Mouse (Mus musculus) lung, embryonic 16.5 days (tissue): Measurements from ENCODE around the gene Ppfia2. TPM values are rescaled to one million over a fixed set of nuclear protein-coding genes. Genes with fewer than 3 reads are reported as not detected.
A peak's percentile ranks its signal among the peaks of the same experiment; 100 is the strongest.

Source experiments
- ATAC-seq: fragments of 200-750 bp; cut with Nextera tagmentation; 2 replicates; pipeline ENCODE4 v1.8.0; 2017; ENCODE audit warnings: low read depth, mild to moderate bottlenecking, moderate library complexity
- H3K27ac ChIP-seq: fragments of 300-500 bp; sonication (generic); 2 replicates; pipeline ENCODE4 v1.5.1; 2014; ENCODE audit warnings: mild to moderate bottlenecking, control low read depth, low read length
- H3K27me3 ChIP-seq: fragments of 300-500 bp; sonication (generic); 2 replicates; pipeline ENCODE4 v1.6.1; 2014; ENCODE audit warnings: low read depth, low read length, mixed read lengths; ENCODE audit not compliant: control insufficient read depth, insufficient read depth
- H3K36me3 ChIP-seq: fragments of 300-500 bp; sonication (generic); 2 replicates; pipeline ENCODE4 v1.6.1; 2014; ENCODE audit warnings: low read length; ENCODE audit not compliant: control insufficient read depth, insufficient read depth
- H3K4me1 ChIP-seq: fragments of 300-500 bp; sonication (generic); replicated peaks from 2 replicates; pipeline ENCODE4 v1.6.1; 2014; ENCODE audit warnings: low read length, mixed read lengths; ENCODE audit not compliant: control insufficient read depth, insufficient read depth
- H3K4me2 ChIP-seq: fragments of 300-500 bp; sonication (generic); 2 replicates; pipeline ENCODE4 v1.6.1; 2014; ENCODE audit warnings: low read depth, low read length, control low read depth
- H3K4me3 ChIP-seq: fragments of 300-500 bp; sonication (generic); 2 replicates; pipeline ENCODE4 v1.5.1; 2014; ENCODE audit warnings: mild to moderate bottlenecking, low read length, control low read depth
- H3K9ac ChIP-seq: fragments of 300-500 bp; sonication (generic); 2 replicates; pipeline ENCODE4 v1.6.1; 2014; ENCODE audit warnings: low read length, control low read depth
- H3K9me3 ChIP-seq: fragments of 300-500 bp; sonication (generic); 2 replicates; pipeline ENCODE4 v1.6.1; 2016; ENCODE audit warnings: low read length; ENCODE audit not compliant: control insufficient read depth
- WGBS: fragments of 180-500 bp; shearing (Covaris S2); extraction: QIAGEN DNeasy Blood & Tissue Kit; methylation state at CpG from one replicate; pipeline ENCODE4 v1.1.7; 2014; 5-methylcytosine and 5-hydroxymethylcytosine counted together
- polyA plus RNA-seq: library from polyadenylated mRNA; unstranded; fragments of >200 nt; fragmentation: Nextera tagmentation; extraction: Ambion mirVana; gene quantifications from 2 replicates; pipeline ENCODE4 v1.2.1, GENCODE M21; 2015

The Ppfia2 gene
- 0.35 and 0.52 TPM in 2 replicates for polyA plus RNA-seq

- Histone ChIP-seq H3K27ac (no peak within 1 kb of the TSS), H3K4me3 (peak within 1 kb of the TSS; percentile 53), H3K4me1 (peaks cover 10% of the 10 kb centered on the region; the same call in 1 of the 2 replicates), H3K4me2 (peak within 1 kb of the TSS; percentile 73), H3K36me3 (no peaks in the 10 kb centered on the region), H3K9me3 (no peaks in the 10 kb centered on the region), H3K9ac (peak within 1 kb of the TSS; percentile 36; the same call in 1 of the 2 replicates), H3K27me3 (peaks cover 5% of the 10 kb centered on the region; the same call in 1 of the 2 replicates)
- under 1% methylated on average over 30 of the region's 30 CpGs for whole genome bisulfite sequencing
- ATAC-seq, result peak; percentile 67
Measured at GRCm38 (mm10) chr10:106469855-106470532, at the start of gene Ppfia2. Gene Ppfia2, plus strand, starts transcription at chr10:106470339.

GRCm38 (mm10) chr10:106468956-106469721 is 1.0 kb upstream of the Ppfia2 start:
- Histone ChIP-seq H3K36me3 (no peaks in the 10 kb centered on the region), H3K9ac (no peak overlapping the region), H3K4me3 (peak overlapping the region; percentile 53), H3K4me2 (peak overlapping the region; percentile 73), H3K4me1 (peaks cover 10% of the 10 kb centered on the region; the same call in 1 of the 2 replicates), H3K27ac (no peak overlapping the region), H3K9me3 (no peaks in the 10 kb centered on the region), H3K27me3 (peaks cover 5% of the 10 kb centered on the region; the same call in 1 of the 2 replicates)
- WGBS, result 4% methylated on average over 19 of the region's 19 CpGs
- peak; percentile 38; the same call in 1 of the 2 replicates for ATAC-seq

- Histone ChIP-seq H3K4me3 (peak overlapping the region; percentile 53), H3K9me3 (no peaks in the 10 kb centered on the region), H3K27me3 (peaks cover 5% of the 10 kb centered on the region; the same call in 1 of the 2 replicates), H3K4me2 (peak overlapping the region; percentile 73), H3K9ac (peak overlapping the region; percentile 36; the same call in 1 of the 2 replicates), H3K4me1 (peaks cover 10% of the 10 kb centered on the region; the same call in 1 of the 2 replicates), H3K27ac (no peak overlapping the region), H3K36me3 (no peaks in the 10 kb centered on the region)
- no peak for ATAC-seq
- 9% methylated on average over 17 of the region's 18 CpGs for WGBS
Measured at GRCm38 (mm10) chr10:106470533-106471205, 530 bp downstream of the Ppfia2 start.

GRCm38 (mm10) chr10:106509281-106510165 is 39.4 kb downstream of the Ppfia2 start:
- H3K9me3 ChIP-seq, result no peaks in the 10 kb centered on the region
- H3K9ac ChIP-seq, result no peak overlapping the region
- ATAC-seq, result no peak
- no peak overlapping the region for H3K27ac ChIP-seq
- no peaks in the 10 kb centered on the region for H3K4me1 ChIP-seq
- H3K36me3 ChIP-seq, result no peaks in the 10 kb centered on the region
- no peak overlapping the region for H3K4me3 ChIP-seq
- WGBS, result 72% methylated on average over 6 of the region's 6 CpGs
- no peak overlapping the region for H3K4me2 ChIP-seq
- no peaks in the 10 kb centered on the region for H3K27me3 ChIP-seq

DNA sequence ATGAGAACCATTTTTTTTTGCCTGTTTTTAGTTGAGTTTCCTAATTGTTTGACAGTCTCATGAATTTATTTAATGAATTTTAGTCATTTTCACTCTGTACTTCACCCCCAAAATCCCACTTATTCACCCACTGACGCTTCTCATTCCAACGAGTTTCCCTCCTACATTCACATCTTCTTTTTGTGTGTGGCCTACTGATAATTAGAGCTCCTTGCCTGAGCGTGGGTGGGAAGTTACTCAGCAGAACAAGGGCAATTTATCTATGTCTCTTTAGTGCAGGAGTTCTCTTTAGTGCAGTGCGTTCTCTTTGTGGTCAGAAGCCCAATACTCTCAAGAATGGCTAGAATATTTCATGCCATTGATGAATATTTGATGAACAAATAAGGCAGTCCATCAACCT is 95.9 kb downstream of the Ppfia2 start:
- Histone ChIP-seq H3K36me3 (no peaks in the 10 kb centered on the region), H3K4me3 (no peak overlapping the region)
- ATAC-seq, result no peak

GRCm38 (mm10) chr10:106585026-106585425 is 114.9 kb downstream of the Ppfia2 start:
- no peaks in the 10 kb centered on the region for H3K27me3 ChIP-seq
- no peak overlapping the region for H3K27ac ChIP-seq
- no peak overlapping the region for H3K4me3 ChIP-seq
- H3K9ac ChIP-seq, result no peak overlapping the region
- no peaks in the 10 kb centered on the region; the same call in 1 of the 2 replicates for H3K4me1 ChIP-seq
- no peaks in the 10 kb centered on the region for H3K36me3 ChIP-seq
- no peak for ATAC-seq
- H3K4me2 ChIP-seq, result no peak overlapping the region
- 55% methylated on average over 4 of the region's 4 CpGs for whole genome bisulfite sequencing
- H3K9me3 ChIP-seq, result no peaks in the 10 kb centered on the region

More for the DNA sequence above, 95.9 kb downstream of the Ppfia2 start:
- no peaks in the 10 kb centered on the region; the same call in 1 of the 2 replicates for H3K27me3 ChIP-seq
- no peak overlapping the region for H3K4me2 ChIP-seq
- WGBS, result 43% methylated on average over 4 of the region's 4 CpGs
- no peaks in the 10 kb centered on the region for H3K9me3 ChIP-seq
- H3K4me1 ChIP-seq, result no peaks in the 10 kb centered on the region
- no peak overlapping the region for H3K27ac ChIP-seq
- H3K9ac ChIP-seq, result no peak overlapping the region

DNA sequence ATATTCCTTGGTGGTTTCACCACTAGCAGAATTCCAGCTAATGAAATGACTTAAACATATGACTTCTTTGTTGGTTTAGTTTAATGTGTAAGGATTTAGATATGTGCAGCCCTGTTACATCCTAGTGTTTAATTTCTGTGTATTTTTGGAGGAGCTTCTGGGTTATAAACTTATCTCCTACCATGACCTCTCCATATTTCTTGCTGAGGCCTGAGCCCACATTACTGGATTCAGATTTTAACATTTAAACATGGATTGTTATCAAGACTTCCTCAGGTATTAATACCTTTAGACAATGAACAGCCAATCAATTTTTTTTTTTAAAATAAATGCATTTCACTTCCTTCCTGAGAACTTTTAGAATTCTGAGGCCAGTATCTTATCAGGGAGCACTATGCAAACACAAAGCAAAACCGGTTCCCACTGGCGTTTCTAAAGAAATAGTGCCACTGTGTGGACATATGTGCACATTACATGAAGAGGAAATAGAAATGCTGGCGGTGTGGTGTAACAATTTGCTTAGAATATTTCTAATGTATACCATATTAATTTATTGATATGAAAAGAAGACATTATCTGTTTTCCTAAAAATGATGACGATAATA is 115.4 kb downstream of the Ppfia2 start:
- ATAC-seq, result no peak; the same call in 1 of the 2 replicates
- H3K36me3 ChIP-seq, result no peaks in the 10 kb centered on the region
- no peak overlapping the region for H3K27ac ChIP-seq
- H3K27me3 ChIP-seq, result no peaks in the 10 kb centered on the region
- no peaks in the 10 kb centered on the region for H3K9me3 ChIP-seq
- no peak overlapping the region for H3K4me3 ChIP-seq
- H3K4me2 ChIP-seq, result no peak overlapping the region
- H3K4me1 ChIP-seq, result no peaks in the 10 kb centered on the region; the same call in 1 of the 2 replicates
- no peak overlapping the region for H3K9ac ChIP-seq
- WGBS, result under 1% methylated on average over 4 of the region's 4 CpGs

DNA sequence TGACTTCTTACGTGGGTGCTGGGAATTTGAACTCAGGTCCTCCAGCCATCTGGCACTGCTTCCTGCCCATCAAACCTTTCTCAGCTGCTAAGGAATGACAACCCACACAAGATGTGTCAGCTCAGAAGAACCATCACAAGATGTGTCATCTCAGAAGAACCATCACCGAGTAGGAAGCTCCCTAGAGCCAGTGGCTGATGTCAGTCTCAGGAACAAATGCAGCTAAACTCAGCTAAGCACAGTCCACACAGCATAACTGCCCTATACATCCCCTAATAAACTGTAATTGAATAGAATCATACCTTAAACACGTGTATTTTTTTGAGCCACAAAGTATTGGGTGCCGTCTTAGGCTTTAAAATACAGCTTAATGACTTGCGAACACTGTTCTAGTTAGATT is 117.7 kb downstream of the Ppfia2 start:
- Histone ChIP-seq H3K9ac (no peak overlapping the region), H3K27me3 (no peaks in the 10 kb centered on the region), H3K9me3 (no peaks in the 10 kb centered on the region), H3K36me3 (no peaks in the 10 kb centered on the region), H3K4me2 (no peak overlapping the region), H3K27ac (no peak overlapping the region), H3K4me3 (no peak overlapping the region), H3K4me1 (no peaks in the 10 kb centered on the region; the same call in 1 of the 2 replicates)
- ATAC-seq, result no peak
- 65% methylated on average over 5 of the region's 5 CpGs for WGBS
